Mouse (Mus musculus) liver, postnatal 0 days (tissue): ENCODE data around the gene Tent2.

Source experiments
- CTCF ChIP-seq: sonication (generic); IDR thresholded peaks from 2 replicates; pipeline ENCODE4 v1.5.1; 2016; ENCODE audit warnings: antibody characterized with exemption, low read depth
- EP300 ChIP-seq: IDR thresholded peaks from 2 replicates; pipeline ENCODE4 v1.6.1; 2016; ENCODE audit warnings: antibody characterized with exemption, low read depth, mild to moderate bottlenecking

DNA sequence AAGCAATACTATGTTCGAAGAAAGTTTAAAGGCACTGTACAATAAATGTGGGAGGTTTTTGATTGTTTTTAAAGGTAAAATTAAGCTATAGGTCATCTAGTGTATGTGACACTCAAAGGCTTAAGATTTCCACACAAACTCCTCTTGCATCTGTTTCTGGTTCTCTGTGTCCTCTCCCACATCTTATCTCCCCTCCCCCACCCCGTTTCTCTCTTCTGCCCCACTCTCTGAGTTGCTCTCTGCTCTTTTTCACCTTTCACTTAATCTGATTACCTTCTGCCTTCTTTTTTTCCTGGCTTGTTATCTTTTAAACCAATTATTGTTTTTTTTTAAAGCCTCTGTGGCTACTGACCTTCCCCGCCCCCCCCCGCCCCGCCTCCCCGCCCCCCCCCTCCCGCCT lies 47.4 kb upstream of the Tent2 start:
- no peak for TF ChIP-seq CTCF
- TF ChIP-seq EP300 = no peak
